Mouse (Mus musculus): ENCODE measurements around the gene Slc45a1. TPM values are rescaled to one million over a fixed set of nuclear protein-coding genes. Genes with fewer than 3 reads are reported as not detected.

The Slc45a1 gene
- polyA plus RNA-seq, 1 experiment from 2014 or later = not detected

GRCm38 (mm10) chr4:150595071-150595470, 56.9 kb downstream of the Slc45a1 start:
- no peak for TF ChIP-seq CTCF (IDR thresholded peaks at IDR 0.05; ENCODE audit: low read depth)
- Histone ChIP-seq H3K4me1 (ENCODE audit: insufficient read depth) (peaks cover 51% of the 10 kb centered on the region), H3K9ac (no peak overlapping the region), H3K4me3 (ENCODE audit: low read depth, low read length) (no peak overlapping the region), H3K36me3 (ENCODE audit: insufficient read depth) (no peaks in the 10 kb centered on the region), H3K4me2 (no peak overlapping the region), H3K27me3 (ENCODE audit: insufficient read depth, low read length) (no peaks in the 10 kb centered on the region), H3K9me3 (ENCODE audit: low read depth, low read length) (no peaks in the 10 kb centered on the region), H3K27ac (ENCODE audit: low read depth) (no peak overlapping the region)
- ATAC-seq (ENCODE audit: insufficient read depth) = no peak
- DNase-seq = no peak
- WGBS = 58% methylated on average over 3 of the region's 3 CpGs

GRCm38 (mm10) chr4:150594298-150594829, 57.6 kb downstream of the Slc45a1 start:
- Histone ChIP-seq H3K4me1 (ENCODE audit: insufficient read depth) (peaks cover 51% of the 10 kb centered on the region), H3K4me3 (ENCODE audit: low read depth, low read length) (no peak overlapping the region), H3K9me3 (ENCODE audit: low read depth, low read length) (no peaks in the 10 kb centered on the region), H3K36me3 (ENCODE audit: insufficient read depth) (no peaks in the 10 kb centered on the region), H3K27me3 (ENCODE audit: insufficient read depth, low read length) (no peaks in the 10 kb centered on the region), H3K9ac (no peak overlapping the region), H3K4me2 (no peak overlapping the region), H3K27ac (ENCODE audit: low read depth) (no peak overlapping the region)
- DNase-seq (no peak), ATAC-seq (ENCODE audit: insufficient read depth) (no peak)
- TF ChIP-seq CTCF (IDR thresholded peaks at IDR 0.05; ENCODE audit: low read depth) = no peak
- 86% methylated on average over 4 of the region's 4 CpGs for WGBS

GRCm38 (mm10) chr4:150593473-150594217, 58.3 kb downstream of the Slc45a1 start:
- H3K36me3 ChIP-seq (ENCODE audit: insufficient read depth) = no peaks in the 10 kb centered on the region
- DNase-seq = no peak
- no peak for TF ChIP-seq CTCF (IDR thresholded peaks at IDR 0.05; ENCODE audit: low read depth)
- no peaks in the 10 kb centered on the region for H3K27me3 ChIP-seq (ENCODE audit: insufficient read depth, low read length)
- H3K9ac ChIP-seq = no peak overlapping the region
- H3K27ac ChIP-seq (ENCODE audit: low read depth) = peak overlapping the region; percentile 43; the same call in 1 of the 2 replicates
- no peak overlapping the region for H3K4me3 ChIP-seq (ENCODE audit: low read depth, low read length)
- H3K4me2 ChIP-seq = no peak overlapping the region
- WGBS = 55% methylated on average over 4 of the region's 4 CpGs
- ATAC-seq (ENCODE audit: insufficient read depth) = no peak
- peaks cover 46% of the 10 kb centered on the region for H3K4me1 ChIP-seq (ENCODE audit: insufficient read depth)
- no peaks in the 10 kb centered on the region for H3K9me3 ChIP-seq (ENCODE audit: low read depth, low read length)

- Histone ChIP-seq H3K4me3 (ENCODE audit: low read depth, low read length) (no peak overlapping the region), H3K27me3 (ENCODE audit: insufficient read depth, low read length) (no peaks in the 10 kb centered on the region), H3K9me3 (ENCODE audit: low read depth, low read length) (no peaks in the 10 kb centered on the region), H3K4me1 (ENCODE audit: insufficient read depth) (peaks cover 42% of the 10 kb centered on the region), H3K9ac (no peak overlapping the region), H3K4me2 (no peak overlapping the region), H3K27ac (ENCODE audit: low read depth) (peak overlapping the region; percentile 61), H3K36me3 (ENCODE audit: insufficient read depth) (no peaks in the 10 kb centered on the region)
- DNase-seq = no peak
- no peak for TF ChIP-seq CTCF (IDR thresholded peaks at IDR 0.05; ENCODE audit: low read depth)
- no peak for ATAC-seq (ENCODE audit: insufficient read depth)
- WGBS = 40% methylated on average over 6 of the region's 6 CpGs
These were observed 59.9 kb downstream of the Slc45a1 start for GRCm38 (mm10) chr4:150592087-150592486.

GRCm38 (mm10) chr4:150591602-150592001, 60.4 kb downstream of the Slc45a1 start:
- H3K4me2 ChIP-seq = no peak overlapping the region
- H3K9me3 ChIP-seq (ENCODE audit: low read depth, low read length) = no peaks in the 10 kb centered on the region
- no peaks in the 10 kb centered on the region for H3K27me3 ChIP-seq (ENCODE audit: insufficient read depth, low read length)
- WGBS = 40% methylated on average over 4 of the region's 4 CpGs
- H3K9ac ChIP-seq = no peak overlapping the region
- H3K4me1 ChIP-seq (ENCODE audit: insufficient read depth) = peaks cover 44% of the 10 kb centered on the region
- H3K4me3 ChIP-seq (ENCODE audit: low read depth, low read length) = no peak overlapping the region
- ATAC-seq (ENCODE audit: insufficient read depth) = no peak
- peak overlapping the region; percentile 61 for H3K27ac ChIP-seq (ENCODE audit: low read depth)
- TF ChIP-seq CTCF (IDR thresholded peaks at IDR 0.05; ENCODE audit: low read depth) = no peak
- no peak for DNase-seq
- no peaks in the 10 kb centered on the region for H3K36me3 ChIP-seq (ENCODE audit: insufficient read depth)

GRCm38 (mm10) chr4:150590621-150591282, 61.2 kb downstream of the Slc45a1 start:
- WGBS = 47% methylated on average over 3 of the region's 3 CpGs

GRCm38 (mm10) chr4:150588300-150588621, 63.7 kb downstream of the Slc45a1 start:
- no peak overlapping the region for H3K4me3 ChIP-seq (ENCODE audit: low read depth, low read length)
- no peak overlapping the region for H3K9ac ChIP-seq
- no peaks in the 10 kb centered on the region for H3K9me3 ChIP-seq (ENCODE audit: low read depth, low read length)
- 59% methylated on average over 2 of the region's 2 CpGs for WGBS
- TF ChIP-seq CTCF (IDR thresholded peaks at IDR 0.05; ENCODE audit: low read depth) = no peak
- no peaks in the 10 kb centered on the region for H3K36me3 ChIP-seq (ENCODE audit: insufficient read depth)
- H3K27ac ChIP-seq (ENCODE audit: low read depth) = no peak overlapping the region
- ATAC-seq (ENCODE audit: insufficient read depth) = no peak
- DNase-seq = no peak
- no peak overlapping the region for H3K4me2 ChIP-seq
- peaks cover 57% of the 10 kb centered on the region for H3K4me1 ChIP-seq (ENCODE audit: insufficient read depth)
- no peaks in the 10 kb centered on the region for H3K27me3 ChIP-seq (ENCODE audit: insufficient read depth, low read length)

More at GRCm38 (mm10) chr4:150590621-150591282, 61.2 kb downstream of the Slc45a1 start:
- no peaks in the 10 kb centered on the region for H3K36me3 ChIP-seq (ENCODE audit: insufficient read depth)
- H3K4me1 ChIP-seq (ENCODE audit: insufficient read depth) = peaks cover 37% of the 10 kb centered on the region
- DNase-seq (no peak), ATAC-seq (ENCODE audit: insufficient read depth) (no peak)
- H3K4me3 ChIP-seq (ENCODE audit: low read depth, low read length) = no peak overlapping the region
- no peak overlapping the region for H3K4me2 ChIP-seq
- peak overlapping the region; percentile 61 for H3K27ac ChIP-seq (ENCODE audit: low read depth)
- H3K27me3 ChIP-seq (ENCODE audit: insufficient read depth, low read length) = no peaks in the 10 kb centered on the region
- TF ChIP-seq CTCF (IDR thresholded peaks at IDR 0.05; ENCODE audit: low read depth) = no peak
- H3K9me3 ChIP-seq (ENCODE audit: low read depth, low read length) = no peaks in the 10 kb centered on the region
- no peak overlapping the region for H3K9ac ChIP-seq

All from lung, embryonic 14.5 days (tissue).